Mouse (Mus musculus) left cerebral cortex, adult 2 months (tissue): Measurements from ENCODE around the gene Kin. TPM values are rescaled to one million over a fixed set of nuclear protein-coding genes. Genes with fewer than 3 reads are reported as not detected.

Source experiments
- DNase-seq, 2 experiments: peaks; one replicate each; pipeline ENCODE4 v3.0.0; 2021 to 2022; ENCODE audit warnings: low spot score in 2 of 2, mixed read lengths in 1 of 2; ENCODE audit errors: extremely low spot score in 1 of 2
- H3K27ac ChIP-seq: fragments of 200-600 bp; 2 replicates; pipeline ENCODE4 v1.8.1; 2022
- H3K4me3 ChIP-seq: fragments of 200-600 bp; 2 replicates; pipeline ENCODE4 v1.8.1; 2022
- CTCF ChIP-seq: fragments of 200-600 bp; IDR thresholded peaks from 2 replicates; pipeline ENCODE4 v1.8.1; 2022; ENCODE audit warnings: antibody characterized with exemption, mild to moderate bottlenecking, moderate library complexity
- intact Hi-C: fragments of 180-260 bp; cut with DNase I; formaldehyde crosslinking; loops from one replicate; pipeline ENCODE4 v1.15.1; 2025
- long read RNA-seq, 2 experiments: library from polyadenylated mRNA; stranded (forward); transcript quantifications; one replicate each; pipeline ENCODE4 v2.0.0; 2021; ENCODE audit warnings: borderline mapping rate in 2 of 2
- total RNA-seq, 2 experiments: library from RNA; stranded (reverse); gene quantifications; 2 replicates each; pipeline ENCODE4 v1.2.3; 2021

Kin gene
- 10 to 100 TPM; 10.7 to 14.7 TPM for total RNA-seq
- long read RNA-seq, experiment 1, partial matches to known transcripts: 0 of 6 reads
- long read RNA-seq, experiment 1, other reads (novel, unspliced or antisense): 3 of 6 reads
- long read RNA-seq, experiment 2, partial matches to known transcripts: 2 of 5 reads
- long read RNA-seq, experiment 2, other reads (novel, unspliced or antisense): 1 of 5 reads

DNA sequence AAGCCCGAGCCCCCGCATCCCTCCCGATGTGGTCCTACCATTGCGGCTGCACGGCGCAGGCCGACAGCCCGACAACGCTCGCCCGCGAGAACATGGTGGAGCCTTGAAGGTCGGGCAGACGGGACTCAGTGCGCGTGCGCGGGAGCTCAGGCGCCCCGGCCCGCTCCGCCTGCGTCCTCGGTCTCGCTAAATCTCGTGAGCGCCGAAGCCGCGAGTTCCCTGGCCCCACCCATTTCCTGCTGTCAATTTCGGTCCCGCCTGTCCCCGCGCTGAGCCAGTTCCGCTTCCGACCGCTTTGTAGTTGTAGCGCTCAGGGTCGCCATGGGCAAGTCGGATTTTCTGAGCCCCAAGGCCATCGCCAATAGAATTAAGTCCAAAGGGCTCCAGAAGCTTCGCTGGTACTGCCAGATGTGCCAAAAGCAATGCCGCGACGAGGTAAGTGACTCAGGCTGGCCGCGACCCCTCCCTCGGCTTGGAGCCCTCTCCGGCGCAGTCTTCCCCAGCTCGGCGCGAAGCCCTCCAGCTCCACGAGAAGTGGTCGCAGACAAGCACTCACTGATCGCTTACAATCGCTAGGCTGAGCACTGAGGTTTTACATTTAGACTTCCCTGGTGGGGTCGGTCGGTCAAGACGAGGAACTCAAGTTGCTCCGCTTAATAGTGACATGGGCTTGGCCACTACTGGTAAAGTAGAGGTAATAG lies at the start of gene Kin, which contains the start of gene Atp5c1:
Gene Kin, plus strand, starts transcription at position 284 of the 701 bp plus-strand sequence.
Gene Atp5c1, minus strand, starts transcription at position 201 of the 701 bp plus-strand sequence.
- peak; percentile 96 for DNase-seq
- intact Hi-C loops: loop anchor here (1.0 kb wide), 1 partner anchor 32 kb away; the partner anchor contains the start of gene Taf3
- TF ChIP-seq CTCF: peak; percentile 70
- H3K27ac ChIP-seq: peak within 1 kb of the TSS; percentile 100
- peak within 1 kb of the TSS; percentile 74 for H3K4me3 ChIP-seq

DNA sequence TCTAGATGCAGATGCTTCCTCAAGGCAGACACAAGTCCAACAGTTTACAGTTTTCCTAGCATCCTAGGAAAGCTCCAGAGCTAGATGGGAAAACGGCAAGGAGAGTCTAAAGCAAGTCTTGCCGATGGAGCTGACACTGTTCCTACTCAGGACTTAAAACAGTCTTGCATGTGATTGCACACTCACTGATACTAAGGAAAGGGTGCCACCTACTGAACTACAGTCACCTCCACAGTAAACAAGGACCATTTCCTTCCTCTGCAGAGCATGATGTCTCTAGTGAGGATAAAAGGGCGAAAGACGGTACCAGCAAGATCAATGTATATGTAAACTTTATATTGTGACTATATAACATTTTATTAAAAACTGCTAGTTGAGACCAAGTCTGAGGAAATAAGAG lies 46.7 kb upstream of the Kin start:
- TF ChIP-seq CTCF: no peak; the same call in 1 of the 2 replicates
- no peak overlapping the region for H3K4me3 ChIP-seq
- intact Hi-C loops: no loop called here
- no peak overlapping the region for H3K27ac ChIP-seq
- DNase-seq: no peak

DNA sequence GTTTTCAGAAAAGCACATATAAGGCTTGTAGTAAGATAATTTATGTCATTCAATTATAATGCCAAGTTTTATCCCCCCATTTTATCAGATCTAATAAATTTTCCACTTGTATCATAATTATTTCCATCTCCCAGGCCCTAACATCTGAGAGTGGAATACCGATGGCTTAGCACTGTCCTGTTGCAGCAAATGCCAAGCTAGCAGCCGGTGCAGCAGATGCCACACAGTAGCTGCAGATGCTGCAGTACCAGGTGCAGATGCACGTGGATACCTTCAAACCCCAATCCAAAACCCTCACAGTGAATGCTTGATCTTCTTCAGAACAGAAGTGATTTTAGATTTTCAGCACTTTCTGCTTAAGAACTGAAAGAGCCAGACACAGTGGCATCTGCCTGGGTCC lies 45.4 kb upstream of the Kin start:
- intact Hi-C loops: no loop called here
- H3K4me3 ChIP-seq: no peak overlapping the region
- H3K27ac ChIP-seq: no peak overlapping the region
- no peak for DNase-seq
- TF ChIP-seq CTCF: no peak

DNA sequence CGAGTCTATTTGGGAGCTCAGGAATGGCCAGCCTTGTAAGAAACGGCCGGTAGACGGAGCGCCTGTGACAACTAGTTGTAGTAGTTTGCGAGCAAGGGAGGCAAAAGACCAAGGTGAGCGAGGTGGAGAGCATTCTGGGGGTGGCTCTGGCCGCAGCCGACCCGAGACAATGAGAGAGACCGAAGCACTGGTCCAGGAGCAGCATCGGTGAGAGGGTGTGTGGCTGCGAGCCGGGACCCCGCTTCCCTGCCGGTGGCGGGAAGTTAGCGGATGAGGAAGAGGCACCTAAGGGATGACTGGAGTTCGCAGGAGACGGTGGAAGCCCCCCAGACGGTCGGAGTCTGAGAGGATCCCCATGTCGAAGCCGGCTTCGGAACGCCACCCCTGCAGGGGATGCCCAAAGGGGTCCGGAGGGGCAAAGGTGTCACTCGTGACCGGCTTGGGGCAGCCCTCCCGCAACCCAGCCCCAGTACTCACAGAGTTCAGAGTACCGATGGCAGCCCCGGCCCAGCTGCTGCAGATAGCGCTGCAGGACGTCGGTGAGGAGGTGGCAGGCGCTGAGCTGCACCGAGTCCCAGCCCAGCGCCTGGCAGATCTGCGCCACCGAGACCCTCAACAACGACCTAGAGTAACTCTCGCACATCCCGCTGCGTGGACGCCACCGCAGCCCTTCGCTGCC lies 32.5 kb upstream of the Kin start:
- peak; percentile 24 to 33 for DNase-seq
- intact Hi-C loops: loop anchor here (1.0 kb wide), 1 partner anchor 32 kb away; the partner anchor contains the start of genes Atp5c1 and Kin
- H3K4me3 ChIP-seq: peak overlapping the region; percentile 64
- H3K27ac ChIP-seq: peak overlapping the region; percentile 63
- TF ChIP-seq CTCF: no peak; the same call in 1 of the 2 replicates

DNA sequence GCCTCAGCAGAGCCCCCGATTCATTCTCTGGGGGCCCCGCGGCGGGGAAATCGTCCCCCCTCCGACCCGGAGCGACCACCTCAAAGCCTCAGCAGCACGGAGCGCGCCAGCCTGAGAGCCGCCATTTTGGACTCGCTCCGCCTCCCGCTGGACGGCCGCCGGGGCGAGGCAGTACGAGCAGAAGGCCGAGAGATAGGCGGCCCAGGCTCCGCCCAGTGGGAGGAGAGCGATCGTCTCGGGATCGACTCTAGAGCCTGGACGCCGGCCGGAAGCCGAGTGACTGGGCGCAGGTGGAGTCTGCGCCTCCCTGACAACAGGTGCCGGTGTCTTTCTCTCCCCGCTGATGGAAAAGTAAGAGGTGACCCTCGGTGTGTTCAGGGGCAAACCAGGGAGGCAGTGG lies 31.9 kb upstream of the Kin start, which contains the start of gene Taf3:
Gene Taf3, minus strand, starts transcription at position 136 of the 400 bp plus-strand sequence.
- Histone ChIP-seq H3K4me3 (peak within 1 kb of the TSS; percentile 64), H3K27ac (peak within 1 kb of the TSS; percentile 63)
- no peak for TF ChIP-seq CTCF
- peak; percentile 91 to 94 for DNase-seq
- intact Hi-C loops: loop anchor here (1.0 kb wide), 1 partner anchor 32 kb away; the partner anchor contains the start of genes Atp5c1 and Kin

DNA sequence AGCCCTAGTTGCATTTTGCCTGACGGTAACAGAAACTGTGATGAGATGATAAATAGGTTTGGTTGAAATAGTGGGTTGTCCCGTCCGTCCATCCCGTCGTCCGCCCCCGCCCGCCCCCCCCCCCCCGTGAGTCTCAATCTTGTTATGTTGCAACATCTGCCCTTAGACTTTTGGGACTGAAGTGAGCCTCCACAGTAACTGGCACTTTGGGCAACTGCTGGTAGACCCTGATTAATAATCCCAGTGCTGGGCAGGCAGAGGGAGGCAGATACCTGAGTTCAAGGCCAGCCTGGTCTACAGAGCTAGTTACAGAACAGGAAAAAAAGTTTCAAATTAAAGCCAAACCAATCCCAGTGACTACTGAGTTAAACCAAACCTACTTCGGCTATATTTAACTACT lies 30.9 kb upstream of the Kin start:
- peak overlapping the region; percentile 64 for H3K4me3 ChIP-seq
- no peak for DNase-seq
- no peak for TF ChIP-seq CTCF
- H3K27ac ChIP-seq: peak overlapping the region; percentile 15; the same call in 1 of the 2 replicates
- intact Hi-C loops: no loop called here

DNA sequence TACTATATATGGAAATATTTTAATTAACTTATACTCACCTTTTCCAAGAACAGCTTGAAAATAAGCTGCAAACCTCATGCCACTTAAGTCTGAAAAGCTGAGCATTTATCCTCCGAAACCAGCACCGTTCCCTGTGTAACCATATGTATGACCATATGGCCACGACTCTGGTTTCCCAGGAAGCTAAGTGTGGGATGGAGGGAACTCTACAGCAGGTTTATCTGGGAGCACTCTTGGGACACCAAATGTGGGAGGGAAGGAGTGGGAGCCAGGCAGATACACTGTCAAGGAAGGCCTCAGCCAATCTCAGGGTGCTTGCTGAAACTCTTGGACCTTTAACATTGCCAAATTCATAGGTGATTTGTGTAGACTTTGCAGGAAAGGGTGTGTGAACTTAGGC lies 29.5 kb upstream of the Kin start:
- intact Hi-C loops: no loop called here
- peak overlapping the region; percentile 70 for H3K27ac ChIP-seq
- peak in 1 of 2 experiments; percentile 54 for DNase-seq

DNA sequence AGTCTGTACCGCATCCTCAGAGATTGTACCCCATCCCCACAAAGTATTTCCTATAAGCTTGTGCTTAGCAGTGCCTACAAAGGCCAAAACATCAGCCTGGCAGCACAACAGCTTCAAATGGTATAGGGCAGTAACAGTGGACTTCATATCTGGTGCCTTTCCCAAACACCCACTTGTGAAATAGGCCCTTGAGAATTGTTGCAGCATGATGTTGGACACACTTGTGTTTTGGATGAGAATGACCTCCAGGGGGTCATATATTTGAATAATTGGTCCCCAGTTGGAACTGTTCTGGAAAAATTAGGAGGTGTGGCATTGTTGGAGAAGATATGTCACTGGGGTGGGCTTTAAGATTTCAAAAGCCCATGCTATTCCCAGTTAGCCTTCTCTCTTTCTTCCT lies 28.4 kb upstream of the Kin start:
- intact Hi-C loops: no loop called here
- TF ChIP-seq CTCF: no peak
- DNase-seq: no peak
- H3K4me3 ChIP-seq: no peak overlapping the region
- H3K27ac ChIP-seq: peak overlapping the region; percentile 70

More for the DNA sequence above, 29.5 kb upstream of the Kin start:
- no peak overlapping the region for H3K4me3 ChIP-seq
- TF ChIP-seq CTCF: no peak

DNA sequence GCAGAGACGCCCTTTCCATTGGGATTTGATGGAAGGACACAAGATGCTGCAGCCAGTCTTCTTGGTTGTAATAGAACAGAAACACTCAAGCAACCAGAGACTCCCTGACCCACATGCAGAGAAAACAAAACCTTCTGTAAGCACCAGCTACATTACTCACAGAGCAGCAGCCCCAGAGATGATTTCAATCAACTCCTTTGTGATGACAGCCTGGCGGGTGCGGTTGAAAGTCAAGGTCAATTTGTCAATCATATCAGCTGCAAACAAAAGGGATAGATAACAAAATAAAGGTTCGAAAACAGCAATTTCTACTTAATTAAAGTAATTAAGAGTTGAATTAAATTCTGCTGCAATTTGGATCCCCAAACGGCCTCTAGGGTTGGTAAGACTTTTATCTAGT lies 21.6 kb upstream of the Kin start:
- TF ChIP-seq CTCF: no peak
- Histone ChIP-seq H3K27ac (no peak overlapping the region), H3K4me3 (no peak overlapping the region)
- intact Hi-C loops: no loop called here
- DNase-seq: no peak

DNA sequence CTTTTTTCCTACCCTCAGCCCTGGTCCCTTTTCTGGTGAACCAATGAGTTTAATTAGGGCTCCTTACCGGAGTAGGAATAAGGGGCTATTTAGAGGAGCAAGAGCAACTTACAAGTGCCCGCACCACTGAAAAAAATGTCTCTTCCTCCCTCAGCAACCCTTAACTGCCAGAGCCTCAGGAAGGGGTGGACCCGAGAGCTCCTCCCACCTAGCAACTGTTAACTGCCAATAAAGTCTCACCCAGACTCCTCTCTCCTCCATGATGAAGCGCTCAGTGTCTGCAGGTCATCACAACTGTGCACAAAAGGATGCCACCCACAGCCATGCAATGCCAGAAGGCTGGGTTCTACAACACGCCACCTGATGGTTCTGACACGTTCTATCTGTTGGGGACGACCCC lies 8.6 kb upstream of the Kin start:
- H3K27ac ChIP-seq: no peak overlapping the region
- DNase-seq: no peak
- intact Hi-C loops: no loop called here
- TF ChIP-seq CTCF: no peak
- no peak overlapping the region for H3K4me3 ChIP-seq

DNA sequence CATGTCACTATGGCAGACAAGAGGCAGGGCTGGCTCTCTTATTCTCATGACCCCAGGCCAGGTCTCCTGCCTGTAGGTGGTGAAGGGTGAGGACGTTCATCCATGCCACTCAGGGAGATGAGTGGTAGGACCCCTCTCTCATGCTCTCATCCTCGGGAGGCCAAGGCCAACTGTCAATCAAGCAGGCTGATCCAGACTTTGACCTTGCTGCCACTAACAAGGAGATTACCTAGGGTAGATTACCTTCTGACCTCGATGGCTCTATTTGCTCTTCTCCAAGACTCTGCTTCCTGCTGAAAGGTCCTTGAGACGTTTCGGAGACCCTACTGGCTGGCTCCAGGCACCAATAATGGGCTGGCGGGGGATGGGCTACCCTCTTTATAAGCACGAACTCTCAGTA lies 5.9 kb upstream of the Kin start:
- no peak overlapping the region for H3K4me3 ChIP-seq
- no peak overlapping the region for H3K27ac ChIP-seq
- DNase-seq: no peak
- no peak for TF ChIP-seq CTCF
- intact Hi-C loops: no loop called here

DNA sequence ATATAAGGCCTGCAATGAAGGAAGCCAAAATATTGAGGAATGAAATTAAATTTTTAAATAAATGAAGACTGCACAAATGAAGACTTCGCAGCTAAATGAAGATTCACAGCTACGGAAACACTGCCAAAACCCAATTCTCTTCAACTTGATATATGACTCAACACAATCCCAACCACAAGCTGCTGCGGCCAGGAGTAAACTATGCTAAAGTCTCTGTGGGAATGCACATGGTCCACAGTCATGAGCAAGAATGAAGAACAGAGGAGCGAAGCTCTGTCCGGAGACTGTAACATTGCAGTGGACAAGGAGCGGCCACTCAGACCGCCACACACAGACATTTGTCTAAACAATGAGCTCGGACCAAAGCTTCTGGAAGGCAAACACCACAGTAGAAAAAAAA lies 3.7 kb upstream of the Kin start:
- no peak for TF ChIP-seq CTCF

More for the DNA sequence above, 3.7 kb upstream of the Kin start:
- intact Hi-C loops: no loop called here
- Histone ChIP-seq H3K27ac (no peak overlapping the region), H3K4me3 (no peak overlapping the region)
- no peak for DNase-seq
